Mouse (Mus musculus) embryonic fibroblast, embryonic 13.5 days (primary cell): Measurements from ENCODE around the gene Npas3.

Source experiments
- CTCF ChIP-seq: IDR thresholded peaks from 2 replicates; pipeline ENCODE4 v1.5.1; 2011; ENCODE audit warnings: mild to moderate bottlenecking, control low read depth, low read length, moderate library complexity, borderline replicate concordance; ENCODE audit not compliant: insufficient read depth
- POLR2A ChIP-seq: IDR thresholded peaks from 2 replicates; pipeline ENCODE4 v1.6.1; 2011; ENCODE audit warnings: low read depth, mild to moderate bottlenecking, control low read depth, low read length, moderate library complexity

DNA sequence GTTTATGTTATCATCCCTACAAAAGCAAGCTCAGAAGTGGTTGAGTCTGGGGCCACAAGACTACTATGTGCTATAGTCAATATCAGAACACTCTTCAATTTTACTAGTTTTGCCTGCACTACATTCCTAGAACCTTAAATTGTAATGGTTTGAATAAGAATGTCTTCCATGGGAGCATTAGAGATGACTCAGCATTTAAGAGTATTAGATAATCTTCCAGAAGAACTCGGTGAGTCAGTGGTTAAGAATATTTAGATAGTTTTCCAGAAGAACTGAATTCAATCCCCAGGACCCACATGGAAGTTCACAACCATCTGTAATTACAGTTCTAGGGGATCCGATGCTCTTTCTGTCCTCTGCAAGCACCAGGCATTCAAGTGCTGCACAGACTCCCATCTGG is 280.9 kb downstream of the Npas3 start:
- TF ChIP-seq CTCF: no peak
- TF ChIP-seq POLR2A: no peak
